Mouse (Mus musculus) kidney, adult 2 months (tissue): ENCODE measurements at regions not wholly inside any gene's neighbourhood (a gene's known extent, or its start where the extent isn't known, plus 50 kb on each side); places are given as distances from the start of the nearest gene placed in this dataset.

ENCODE experiments used
- CTCF ChIP-seq: fragments of 200-500 bp; conservative IDR thresholded peaks from 2 replicates; pipeline ENCODE4 v1.5.1; 2011; ENCODE audit warnings: low read depth, mild to moderate bottlenecking, control low read depth, low read length, moderate library complexity, mixed read lengths; ENCODE audit not compliant: insufficient read depth, insufficient read length
- POLR2A ChIP-seq: fragments of 200-500 bp; IDR thresholded peaks from one replicate; pipeline ENCODE4 v1.6.1; 2011; ENCODE audit warnings: low read depth, low read length, control low read depth

- TF ChIP-seq POLR2A, result no peak
- TF ChIP-seq CTCF, result no peak
These were observed 117.0 kb upstream of the Cdh4 start for GRCm38 (mm10) chr2:179325242-179325641.
